Mouse (Mus musculus) heart, postnatal 0 days (tissue): Measurements from ENCODE around the gene Anks3.

Experiments used
- CTCF ChIP-seq: IDR thresholded peaks from 2 replicates; pipeline ENCODE4 v1.5.1; 2016; ENCODE audit warnings: antibody characterized with exemption, control low read depth, low read depth
- EP300 ChIP-seq: IDR thresholded peaks from 2 replicates; pipeline ENCODE4 v1.6.1; 2016; ENCODE audit warnings: antibody characterized with exemption, low read depth

DNA sequence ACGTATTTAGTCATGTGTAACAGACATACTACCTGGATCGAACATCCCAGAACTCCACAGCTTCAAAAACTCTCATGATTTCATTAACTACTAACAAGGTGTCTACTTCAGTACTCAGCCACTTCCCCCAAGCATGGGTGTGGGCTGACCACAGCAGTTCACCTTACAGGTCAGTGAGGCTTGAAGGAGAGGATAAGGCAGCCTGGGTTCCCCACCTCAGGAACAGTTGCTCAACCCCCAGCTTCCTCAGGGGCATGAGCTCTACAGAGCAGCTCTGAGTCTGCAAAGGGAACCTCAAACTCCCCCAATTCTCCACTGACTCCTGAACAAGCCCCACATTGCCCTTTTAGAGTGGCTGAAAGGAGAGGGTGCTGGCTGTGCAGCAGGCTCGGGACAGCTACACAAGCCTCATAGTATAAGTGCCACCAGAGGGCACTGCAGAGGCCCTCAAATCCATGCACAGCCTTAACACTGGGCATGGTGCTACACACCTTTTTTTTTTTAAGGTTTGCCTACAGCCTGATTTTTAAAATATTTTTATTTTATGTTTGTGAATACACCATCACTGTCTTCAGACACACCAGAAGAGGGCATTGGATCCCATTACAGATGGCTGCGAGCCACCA, 15.9 kb upstream of the Anks3 start:
- TF ChIP-seq CTCF (peak; percentile 64), EP300 (no peak)
